Mouse (Mus musculus) C2C12 (cell line): ENCODE measurements around the gene Nsa2. TPM values are rescaled to one million over a fixed set of nuclear protein-coding genes. Genes with fewer than 3 reads are reported as not detected.
"Not testable (repeated sequence)": the region's sequence is repeated elsewhere in the genome, so short reads cannot be mapped to it uniquely, and the experiment has no call there.

ENCODE experiments used
- H3K27me3 ChIP-seq: one replicate; pipeline ENCODE4 v1.6.1; 2011; ENCODE audit not compliant: control insufficient read depth, insufficient read depth, insufficient read length
- H3K36me3 ChIP-seq: one replicate; pipeline ENCODE4 v1.6.1; 2011; ENCODE audit not compliant: control insufficient read depth, insufficient read depth
- H3K4me3 ChIP-seq: one replicate; pipeline ENCODE4 v1.5.1; 2011; ENCODE audit warnings: mild to moderate bottlenecking, control low read depth; ENCODE audit not compliant: poor library complexity, insufficient read depth, severe bottlenecking
- H3K79me2 ChIP-seq: one replicate; pipeline ENCODE4 v1.6.1; 2011; ENCODE audit not compliant: control insufficient read depth, insufficient read depth
- H3K79me3 ChIP-seq: one replicate; pipeline ENCODE4 v1.6.1; 2011; ENCODE audit warnings: low read depth, control low read depth
- H3ac ChIP-seq: one replicate; pipeline ENCODE3; 2011; ENCODE audit warnings: low read depth; ENCODE audit not compliant: control insufficient read depth, insufficient read length
- CEBPB ChIP-seq: IDR thresholded peaks from one replicate; pipeline ENCODE4 v1.6.1; 2011; ENCODE audit warnings: low read depth, mild to moderate bottlenecking, control low read depth, moderate library complexity
- CTCF ChIP-seq: IDR thresholded peaks from one replicate; pipeline ENCODE4 v1.5.1; 2011; ENCODE audit not compliant: control insufficient read depth, insufficient read depth, insufficient read length
- FOSL1 ChIP-seq: IDR thresholded peaks from one replicate; pipeline ENCODE4 v1.8.0; 2011; ENCODE audit warnings: mild to moderate bottlenecking, low read length; ENCODE audit not compliant: poor library complexity, insufficient read depth, severe bottlenecking
- MAX ChIP-seq: IDR thresholded peaks from one replicate; pipeline ENCODE4 v1.6.1; 2011; ENCODE audit warnings: mild to moderate bottlenecking, control low read depth
- MYOD1 ChIP-seq: IDR thresholded peaks from one replicate; pipeline ENCODE4 v1.6.1; 2011; ENCODE audit warnings: low read depth; ENCODE audit not compliant: control insufficient read depth, insufficient read length
- MYOG ChIP-seq: IDR thresholded peaks from one replicate; pipeline ENCODE4 v1.6.1; 2011; ENCODE audit not compliant: control insufficient read depth, insufficient read length; ENCODE audit errors: extremely low read depth
- USF1 ChIP-seq: IDR thresholded peaks from one replicate; pipeline ENCODE4 v1.6.1; 2011; ENCODE audit warnings: low read depth, mild to moderate bottlenecking, control low read depth, moderate library complexity
- polyA plus RNA-seq: library from polyadenylated mRNA; unstranded; fragments of >200 nt; fragmentation: generic; extraction: Trizol; gene quantifications from one replicate; pipeline ENCODE4 v1.2.1, GENCODE M21; 2012; ENCODE audit warnings: missing spikeins

Gene Nsa2
- polyA plus RNA-seq, 1 experiment, result 91.6 TPM

GRCm38 (mm10) chr13:97180113-97180828, 42.5 kb upstream of the Nsa2 start:
- peaks cover 44% of the 10 kb centered on the region for H3K36me3 ChIP-seq
- H3K79me2 ChIP-seq, result no peaks in the 10 kb centered on the region
- no peak for TF ChIP-seq FOSL1
- TF ChIP-seq MYOG, result no peak
- TF ChIP-seq MYOD1, result no peak
- no peak for TF ChIP-seq CEBPB
- TF ChIP-seq MAX, result no peak
- TF ChIP-seq USF1, result no peak
- no peak for TF ChIP-seq CTCF
- H3K79me3 ChIP-seq, result no peaks in the 10 kb centered on the region
- no peak overlapping the region for H3ac ChIP-seq
- no peak overlapping the region for H3K4me3 ChIP-seq
- H3K27me3 ChIP-seq, result no peaks in the 10 kb centered on the region

- Histone ChIP-seq H3K36me3 (peaks cover 49% of the 10 kb centered on the region), H3ac (no peak overlapping the region), H3K79me2 (no peaks in the 10 kb centered on the region), H3K79me3 (no peaks in the 10 kb centered on the region), H3K4me3 (no peak overlapping the region), H3K27me3 (no peaks in the 10 kb centered on the region)
- TF ChIP-seq USF1, result no peak
- TF ChIP-seq MAX, result no peak
- no peak for TF ChIP-seq MYOD1
These were observed 41.2 kb upstream of the Nsa2 start for GRCm38 (mm10) chr13:97178943-97179342.

- Histone ChIP-seq H3ac (no peak overlapping the region), H3K27me3 (no peaks in the 10 kb centered on the region), H3K79me2 (no peaks in the 10 kb centered on the region), H3K79me3 (no peaks in the 10 kb centered on the region), H3K36me3 (peaks cover 61% of the 10 kb centered on the region), H3K4me3 (no peak overlapping the region)
- no peak for TF ChIP-seq MYOG
These were observed 39.0 kb upstream of the Nsa2 start for GRCm38 (mm10) chr13:97176731-97177130.

- no peaks in the 10 kb centered on the region for H3K27me3 ChIP-seq
- TF ChIP-seq CEBPB (no peak), USF1 (no peak), CTCF (no peak), MYOD1 (no peak), MAX (no peak), FOSL1 (no peak), MYOG (no peak)
- H3ac ChIP-seq, result no peak overlapping the region
- H3K79me2 ChIP-seq, result no peaks in the 10 kb centered on the region
- no peaks in the 10 kb centered on the region for H3K79me3 ChIP-seq
- peaks cover 62% of the 10 kb centered on the region for H3K36me3 ChIP-seq
- H3K4me3 ChIP-seq, result no peak overlapping the region
These were observed 38.0 kb upstream of the Nsa2 start for GRCm38 (mm10) chr13:97175520-97176264.

GRCm38 (mm10) chr13:97145834-97146233, 8.1 kb upstream of the Nsa2 start:
- no peaks in the 10 kb centered on the region for H3K27me3 ChIP-seq
- no peak overlapping the region for H3K4me3 ChIP-seq
- H3K79me3 ChIP-seq, result no peaks in the 10 kb centered on the region
- TF ChIP-seq FOSL1 (no peak), CEBPB (no peak), MAX (no peak), USF1 (no peak), MYOD1 (no peak), MYOG (no peak), CTCF (no peak)
- H3ac ChIP-seq, result no peak overlapping the region
- H3K79me2 ChIP-seq, result no peaks in the 10 kb centered on the region
- peaks cover 59% of the 10 kb centered on the region for H3K36me3 ChIP-seq

GRCm38 (mm10) chr13:97142321-97142720, 4.6 kb upstream of the Nsa2 start:
- Histone ChIP-seq H3ac (no peak overlapping the region), H3K27me3 (no peaks in the 10 kb centered on the region), H3K79me2 (peaks cover 28% of the 10 kb centered on the region), H3K36me3 (peaks cover 31% of the 10 kb centered on the region), H3K4me3 (no peak overlapping the region), H3K79me3 (peaks cover 12% of the 10 kb centered on the region)
- no peak for TF ChIP-seq CEBPB
- no peak for TF ChIP-seq USF1
- TF ChIP-seq FOSL1, result no peak
- no peak for TF ChIP-seq MYOD1
- no peak for TF ChIP-seq MAX
- TF ChIP-seq CTCF, result no peak
- no peak for TF ChIP-seq MYOG

GRCm38 (mm10) chr13:97138404-97138931, 731 bp upstream of the Nsa2 start:
- Histone ChIP-seq H3K36me3 (peaks cover 34% of the 10 kb centered on the region), H3ac (peak overlapping the region; percentile 94), H3K79me3 (peaks cover 21% of the 10 kb centered on the region), H3K4me3 (peak overlapping the region; percentile 78), H3K79me2 (peaks cover 43% of the 10 kb centered on the region)
- H3K27me3 ChIP-seq, result not testable (repeated sequence)

GRCm38 (mm10) chr13:97130413-97130812, 7.3 kb downstream of the Nsa2 start:
- not testable (repeated sequence) for H3K4me3 ChIP-seq, H3K79me2 ChIP-seq, H3K27me3 ChIP-seq, H3ac ChIP-seq, H3K79me3 ChIP-seq
- H3K36me3 ChIP-seq, result peaks cover 50% of the 10 kb centered on the region

GRCm38 (mm10) chr13:97129654-97130053, 8.1 kb downstream of the Nsa2 start:
- not testable (repeated sequence) for H3K4me3 ChIP-seq

More at GRCm38 (mm10) chr13:97129654-97130053, 8.1 kb downstream of the Nsa2 start:
- not testable (repeated sequence) for H3K27me3 ChIP-seq, H3ac ChIP-seq, H3K79me3 ChIP-seq, H3K79me2 ChIP-seq
- H3K36me3 ChIP-seq, result peaks cover 42% of the 10 kb centered on the region
